Mouse (Mus musculus): ENCODE measurements around the gene Clic6. TPM values are rescaled to one million over a fixed set of nuclear protein-coding genes. Genes with fewer than 3 reads are reported as not detected.

Clic6 gene
- total and polyA plus RNA-seq, 3 experiments = under 0.01 to 0.01 TPM; not detected in 1

DNA sequence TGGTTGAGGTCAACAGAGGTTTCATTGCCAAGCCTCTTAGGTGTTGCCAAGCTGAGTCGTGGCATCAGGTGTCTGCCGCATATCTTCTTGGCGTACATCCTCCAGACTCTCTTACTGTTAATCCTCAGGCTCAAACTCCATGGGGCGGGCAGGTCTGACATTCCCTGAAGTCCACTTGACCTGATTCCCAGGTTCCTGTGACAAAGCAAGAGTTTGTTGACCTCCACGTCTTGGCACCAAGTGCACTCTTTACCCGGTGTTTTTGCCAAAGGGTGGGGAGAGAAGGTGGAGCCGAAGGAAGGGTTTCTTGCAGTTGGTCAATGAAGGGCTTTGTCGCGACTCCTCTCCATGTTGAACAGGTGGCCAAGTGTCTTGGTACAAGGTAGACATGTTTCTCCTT, 63.1 kb downstream of the Clic6 start:
- DNase-seq (ENCODE audit: low spot score) (no peak), ATAC-seq (ENCODE audit: extremely low read depth, insufficient number of reproducible peaks, low FRiP score, poor library complexity, severe bottlenecking) (no peak)
- TF ChIP-seq GATA2 (IDR thresholded peaks at IDR 0.05; ENCODE audit: borderline replicate concordance, low read depth, low read length) (no peak), TAL1 (conservative IDR thresholded peaks at IDR 0.05; ENCODE audit: low read depth, low read length) (no peak), GATA1 (IDR thresholded peaks at IDR 0.05; ENCODE audit: borderline replicate concordance, low read length) (no peak), POLR2AphosphoS5 (IDR thresholded peaks at IDR 0.05; ENCODE audit: insufficient replicate concordance, low read depth, low read length) (no peak), CTCF (IDR thresholded peaks at IDR 0.05; ENCODE audit: low read depth, low read length) (no peak)
- no peaks in the 10 kb centered on the region for H3K9me3 ChIP-seq (replicated peaks)
- H3K4me1 ChIP-seq (ENCODE audit: insufficient read depth, low read depth, low read length) = no peaks in the 10 kb centered on the region
- H3K4me3 ChIP-seq (ENCODE audit: low read depth, low read length) = no peak overlapping the region
- H3K36me3 ChIP-seq (replicated peaks) = no peaks in the 10 kb centered on the region
- H3K27me3 ChIP-seq (ENCODE audit: insufficient read depth, low read length) = peaks cover 48% of the 10 kb centered on the region

DNA sequence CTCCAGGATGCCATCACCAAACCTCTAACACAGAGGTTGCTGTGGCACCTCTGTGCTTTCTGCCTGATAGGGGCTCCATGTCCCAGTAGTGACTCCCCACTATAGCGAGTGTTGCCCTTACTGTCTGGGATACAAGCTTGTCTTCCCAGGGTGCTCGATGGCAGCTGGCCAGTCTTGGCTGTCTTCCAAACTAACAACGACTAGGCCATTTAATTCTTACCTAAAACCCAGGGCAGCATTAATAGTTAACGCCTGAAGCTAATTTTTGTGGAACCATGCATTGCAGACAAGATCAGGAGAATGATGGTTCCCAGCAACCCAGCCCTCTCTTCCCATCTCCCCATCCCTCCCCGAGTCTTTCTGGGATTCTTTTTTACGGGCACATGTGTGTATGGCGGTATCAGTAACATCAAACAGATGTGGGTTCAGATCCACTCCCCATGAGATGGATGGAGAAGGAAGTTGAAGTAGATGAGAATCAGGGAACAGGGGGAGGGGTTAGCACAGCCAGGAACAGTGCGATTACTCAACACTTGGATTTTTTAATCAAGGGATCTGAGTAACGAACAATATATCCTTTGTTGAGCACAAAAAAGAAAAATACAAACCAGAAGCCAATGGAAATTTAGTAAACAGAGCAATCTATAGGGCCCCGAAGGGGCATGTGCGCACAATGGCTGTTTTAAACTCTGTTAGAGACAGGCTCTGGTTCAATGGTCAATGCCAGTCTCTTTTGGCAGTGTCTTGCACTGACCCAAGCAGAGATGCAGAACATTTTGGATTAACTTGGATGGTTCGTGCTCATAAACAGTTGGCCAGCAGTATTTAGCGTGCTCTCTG, 66.0 kb downstream of the Clic6 start:
- no peaks in the 10 kb centered on the region for H3K36me3 ChIP-seq (replicated peaks)
- H3K27me3 ChIP-seq (ENCODE audit: insufficient read depth, low read length) = peaks cover 43% of the 10 kb centered on the region
- DNase-seq (ENCODE audit: low spot score) (no peak), ATAC-seq (ENCODE audit: extremely low read depth, insufficient number of reproducible peaks, low FRiP score, poor library complexity, severe bottlenecking) (no peak)
- TF ChIP-seq GATA1 (IDR thresholded peaks at IDR 0.05; ENCODE audit: borderline replicate concordance, low read length) (no peak), CTCF (IDR thresholded peaks at IDR 0.05; ENCODE audit: low read depth, low read length) (no peak)
- no peaks in the 10 kb centered on the region for H3K9me3 ChIP-seq (replicated peaks)
- no peaks in the 10 kb centered on the region for H3K4me1 ChIP-seq (ENCODE audit: insufficient read depth, low read depth, low read length)
- H3K4me3 ChIP-seq (ENCODE audit: low read depth, low read length) = no peak overlapping the region

DNA sequence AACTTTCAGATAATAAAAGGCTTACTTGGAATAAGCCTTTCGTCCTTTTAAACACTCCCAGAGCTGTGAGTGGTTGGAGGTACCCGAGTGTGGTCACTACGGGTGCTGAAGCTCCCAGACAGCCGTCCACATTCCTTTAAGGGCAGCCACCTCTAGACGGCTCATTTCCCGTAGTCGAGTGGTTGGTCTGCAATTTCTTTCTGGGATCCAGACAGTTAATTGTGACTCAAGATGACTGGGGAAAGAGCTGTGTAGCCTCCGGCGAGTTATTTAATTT, 66.5 kb downstream of the Clic6 start:
- Histone ChIP-seq H3K27me3 (ENCODE audit: insufficient read depth, low read length) (peaks cover 44% of the 10 kb centered on the region), H3K4me1 (ENCODE audit: insufficient read depth, low read depth, low read length) (no peaks in the 10 kb centered on the region), H3K4me3 (ENCODE audit: low read depth, low read length) (no peak overlapping the region), H3K36me3 (replicated peaks) (no peaks in the 10 kb centered on the region), H3K9me3 (replicated peaks) (no peaks in the 10 kb centered on the region)
- DNase-seq (ENCODE audit: low spot score) = no peak
- no peak for ATAC-seq (ENCODE audit: extremely low read depth, insufficient number of reproducible peaks, low FRiP score, poor library complexity, severe bottlenecking)
- TF ChIP-seq CTCF (IDR thresholded peaks at IDR 0.05; ENCODE audit: low read depth, low read length) (no peak), GATA2 (IDR thresholded peaks at IDR 0.05; ENCODE audit: borderline replicate concordance, low read depth, low read length) (no peak), GATA1 (IDR thresholded peaks at IDR 0.05; ENCODE audit: borderline replicate concordance, low read length) (no peak), TAL1 (conservative IDR thresholded peaks at IDR 0.05; ENCODE audit: low read depth, low read length) (no peak), POLR2AphosphoS5 (IDR thresholded peaks at IDR 0.05; ENCODE audit: insufficient replicate concordance, low read depth, low read length) (no peak)

DNA sequence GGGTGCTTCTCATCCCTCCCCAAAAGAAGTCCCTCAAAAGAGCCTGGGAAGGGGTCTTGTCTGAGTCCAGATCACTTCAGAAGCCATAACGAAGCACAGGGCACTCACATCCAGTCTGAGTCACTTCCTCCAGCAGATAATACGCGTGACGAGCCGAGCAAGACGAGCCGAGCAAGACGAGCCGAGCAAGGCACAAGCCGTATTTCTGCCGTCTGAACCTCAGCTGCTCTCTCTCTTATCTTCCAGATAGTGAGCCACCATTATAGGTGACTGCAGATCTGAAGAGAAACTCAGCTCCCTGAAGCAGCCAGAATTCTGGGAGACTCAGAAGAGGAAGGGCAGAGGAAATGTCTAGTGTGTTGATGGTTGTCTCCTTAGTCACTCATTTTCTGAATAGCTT, 67.3 kb downstream of the Clic6 start:
- TF ChIP-seq CTCF (IDR thresholded peaks at IDR 0.05; ENCODE audit: low read depth, low read length) (no peak), GATA1 (IDR thresholded peaks at IDR 0.05; ENCODE audit: borderline replicate concordance, low read length) (no peak)
- H3K4me1 ChIP-seq (ENCODE audit: insufficient read depth, low read depth, low read length) = no peaks in the 10 kb centered on the region
- no peak for ATAC-seq (ENCODE audit: extremely low read depth, insufficient number of reproducible peaks, low FRiP score, poor library complexity, severe bottlenecking)
- H3K27me3 ChIP-seq (ENCODE audit: insufficient read depth, low read length) = peaks cover 44% of the 10 kb centered on the region
- no peak overlapping the region for H3K4me3 ChIP-seq (ENCODE audit: low read depth, low read length)
- no peaks in the 10 kb centered on the region for H3K36me3 ChIP-seq (replicated peaks)
- DNase-seq (ENCODE audit: low spot score) = no peak
- no peaks in the 10 kb centered on the region for H3K9me3 ChIP-seq (replicated peaks)

DNA sequence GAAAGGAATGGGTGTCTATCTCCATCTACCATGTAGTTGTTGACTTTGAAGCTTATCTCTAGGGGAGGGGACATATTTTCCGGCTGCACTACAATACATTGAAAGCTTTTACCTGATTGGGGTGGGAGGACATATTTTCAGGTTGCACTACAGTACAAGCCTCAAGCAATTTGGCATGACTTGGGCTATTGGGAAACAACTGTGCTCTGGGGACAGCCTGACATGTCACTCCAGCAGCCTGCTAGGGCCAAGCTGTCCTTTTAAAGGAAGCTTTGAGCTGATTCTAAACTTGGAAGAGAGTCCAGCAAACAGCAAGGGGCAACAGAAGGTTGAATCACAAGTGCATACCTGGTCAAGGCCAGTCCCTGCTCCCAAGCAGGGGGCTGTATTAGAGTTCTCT, 69.5 kb downstream of the Clic6 start:
- no peak for TF ChIP-seq CTCF (IDR thresholded peaks at IDR 0.05; ENCODE audit: low read depth, low read length)
- no peak for TF ChIP-seq TAL1 (conservative IDR thresholded peaks at IDR 0.05; ENCODE audit: low read depth, low read length)
- TF ChIP-seq GATA1 (IDR thresholded peaks at IDR 0.05; ENCODE audit: borderline replicate concordance, low read length) = no peak
- peaks cover 49% of the 10 kb centered on the region for H3K27me3 ChIP-seq (ENCODE audit: insufficient read depth, low read length)
- H3K4me1 ChIP-seq (ENCODE audit: insufficient read depth, low read depth, low read length) = no peaks in the 10 kb centered on the region
- no peak for ATAC-seq (ENCODE audit: extremely low read depth, insufficient number of reproducible peaks, low FRiP score, poor library complexity, severe bottlenecking)
- DNase-seq (ENCODE audit: low spot score) = no peak
- no peaks in the 10 kb centered on the region for H3K9me3 ChIP-seq (replicated peaks)
- no peak overlapping the region for H3K4me3 ChIP-seq (ENCODE audit: low read depth, low read length)
- no peaks in the 10 kb centered on the region for H3K36me3 ChIP-seq (replicated peaks)

DNA sequence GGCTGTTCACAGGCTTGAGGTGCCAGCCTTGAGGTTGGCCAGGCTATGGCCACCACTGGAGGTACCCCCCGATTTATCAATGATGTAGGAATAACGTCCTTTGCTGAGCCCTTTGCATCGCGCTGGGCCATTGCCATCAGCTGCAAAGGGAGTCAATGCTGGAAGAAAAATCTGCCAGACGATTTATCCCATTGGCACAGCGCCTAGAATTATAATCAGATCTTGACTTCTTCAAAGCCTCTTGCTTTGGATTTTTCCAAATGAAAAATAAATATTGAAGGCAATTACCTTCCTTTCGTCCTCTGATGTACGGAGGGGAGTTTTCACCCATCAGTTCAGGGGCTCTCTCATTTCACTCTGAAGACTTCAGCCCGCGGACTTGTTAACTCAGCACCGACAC, 79.8 kb downstream of the Clic6 start:
- H3K27me3 ChIP-seq (ENCODE audit: insufficient read depth, low read length) = peaks cover 56% of the 10 kb centered on the region
- no peak overlapping the region for H3K4me3 ChIP-seq (ENCODE audit: low read depth, low read length)
- ATAC-seq (ENCODE audit: extremely low read depth, insufficient number of reproducible peaks, low FRiP score, poor library complexity, severe bottlenecking) (no peak), DNase-seq (ENCODE audit: low spot score) (no peak)
- TF ChIP-seq TAL1 (conservative IDR thresholded peaks at IDR 0.05; ENCODE audit: low read depth, low read length) (no peak), CTCF (IDR thresholded peaks at IDR 0.05; ENCODE audit: low read depth, low read length) (no peak), GATA2 (IDR thresholded peaks at IDR 0.05; ENCODE audit: borderline replicate concordance, low read depth, low read length) (no peak), POLR2AphosphoS5 (IDR thresholded peaks at IDR 0.05; ENCODE audit: insufficient replicate concordance, low read depth, low read length) (no peak), GATA1 (IDR thresholded peaks at IDR 0.05; ENCODE audit: borderline replicate concordance, low read length) (no peak)
- no peaks in the 10 kb centered on the region for H3K9me3 ChIP-seq (replicated peaks)
- H3K36me3 ChIP-seq (replicated peaks) = no peaks in the 10 kb centered on the region
- no peaks in the 10 kb centered on the region; the same call in 1 of the 2 replicates for H3K4me1 ChIP-seq (ENCODE audit: insufficient read depth, low read depth, low read length)

DNA sequence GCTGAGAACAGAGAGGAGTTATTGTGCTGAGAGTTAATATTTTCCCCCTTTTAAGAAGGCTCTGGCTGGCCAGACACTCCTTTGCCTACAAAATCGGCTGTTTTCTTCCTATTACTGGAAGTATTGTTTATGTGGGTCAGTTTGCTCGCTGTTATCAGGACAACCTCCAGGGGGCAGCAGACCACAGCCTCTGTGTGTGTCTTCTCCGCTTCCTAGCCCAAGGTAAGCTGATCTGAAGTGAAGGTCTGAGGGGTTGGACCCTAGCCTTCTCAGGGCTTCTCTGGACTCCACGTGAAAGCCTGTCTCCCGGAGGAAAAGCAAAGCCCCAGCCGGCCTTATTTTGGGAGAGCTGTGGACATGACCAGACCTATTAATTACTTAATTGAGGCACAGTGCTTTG, 80.2 kb downstream of the Clic6 start:
- TF ChIP-seq CTCF (IDR thresholded peaks at IDR 0.05; ENCODE audit: low read depth, low read length) (peak; percentile 76), GATA2 (IDR thresholded peaks at IDR 0.05; ENCODE audit: borderline replicate concordance, low read depth, low read length) (no peak)
- H3K4me3 ChIP-seq (ENCODE audit: low read depth, low read length) = no peak overlapping the region
- H3K4me1 ChIP-seq (ENCODE audit: insufficient read depth, low read depth, low read length) = no peaks in the 10 kb centered on the region; the same call in 1 of the 2 replicates
- ATAC-seq (ENCODE audit: extremely low read depth, insufficient number of reproducible peaks, low FRiP score, poor library complexity, severe bottlenecking) (no peak; the same call in 1 of the 2 replicates), DNase-seq (ENCODE audit: low spot score) (peak; percentile 52)
- H3K36me3 ChIP-seq (replicated peaks) = no peaks in the 10 kb centered on the region
- peaks cover 54% of the 10 kb centered on the region for H3K27me3 ChIP-seq (ENCODE audit: insufficient read depth, low read length)
- H3K9me3 ChIP-seq (replicated peaks) = no peaks in the 10 kb centered on the region

Measured in G1E (cell line).